Mouse (Mus musculus) CH12.LX (cell line): ENCODE measurements around the gene Ubl4b. TPM values are rescaled to one million over a fixed set of nuclear protein-coding genes. Genes with fewer than 3 reads are reported as not detected.

Experiments used
- DNase-seq: peaks from one replicate; pipeline ENCODE4 v3.0.0-alpha.2; 2013; ENCODE audit errors: extremely low read depth
- H3K27ac ChIP-seq: 2 replicates; pipeline ENCODE4 v1.5.1; 2012; ENCODE audit warnings: low read depth, mild to moderate bottlenecking, control low read depth, moderate library complexity; ENCODE audit not compliant: insufficient read depth
- H3K27me3 ChIP-seq: replicated peaks from 2 replicates; pipeline ENCODE3; 2012; ENCODE audit warnings: inconsistent platforms
- H3K36me3 ChIP-seq, 2 experiments: replicated peaks in 1 of 2; 2 replicates each; pipeline versions ENCODE3 to v1.6.1; 2012; ENCODE audit warnings: inconsistent platforms in 1 of 2, low read length in 1 of 2, mild to moderate bottlenecking in 1 of 2, mixed read lengths in 1 of 2, moderate library complexity in 1 of 2; ENCODE audit not compliant: control insufficient read depth in 1 of 2, insufficient read depth in 1 of 2
- H3K4me1 ChIP-seq, 2 experiments: 2 replicates each; pipeline ENCODE4 v1.6.1; 2012; ENCODE audit warnings: inconsistent platforms in 1 of 2, moderate library complexity in 1 of 2; ENCODE audit not compliant: insufficient read depth in 2 of 2, control insufficient read depth in 1 of 2
- H3K4me2 ChIP-seq: 2 replicates; pipeline ENCODE4 v1.6.1; 2012; ENCODE audit warnings: low read depth, mild to moderate bottlenecking, control low read depth; ENCODE audit not compliant: poor library complexity, insufficient read depth, severe bottlenecking
- H3K4me3 ChIP-seq, 3 experiments: fragments of 150-350 bp in 1 of 3; sonication (generic) in 1 of 3; replicated peaks in 1 of 3; 2 replicates each; pipeline versions ENCODE3 to v1.5.1; 2011 to 2012; ENCODE audit warnings: low read depth in 2 of 3, low read length in 2 of 3, mild to moderate bottlenecking in 2 of 3, moderate library complexity in 2 of 3, control low read depth in 1 of 3, improper control_type of control experiment in 1 of 3, inconsistent platforms in 1 of 3, mixed read lengths in 1 of 3; ENCODE audit not compliant: poor library complexity in 1 of 3
- H3K79me2 ChIP-seq: replicated peaks from 2 replicates; pipeline ENCODE4 v1.6.1; 2012; ENCODE audit warnings: mild to moderate bottlenecking, moderate library complexity; ENCODE audit not compliant: control insufficient read depth, poor library complexity, insufficient read depth, severe bottlenecking; ENCODE audit errors: extremely low read depth
- H3K9ac ChIP-seq: 2 replicates; pipeline ENCODE4 v1.6.1; 2012; ENCODE audit warnings: low read depth, mild to moderate bottlenecking, control low read depth, moderate library complexity; ENCODE audit not compliant: insufficient read depth
- H3K9me3 ChIP-seq: replicated peaks from 2 replicates; pipeline ENCODE3; 2012; ENCODE audit warnings: low read length, inconsistent platforms, mixed read lengths
- BHLHE40 ChIP-seq: IDR thresholded peaks from 2 replicates; pipeline ENCODE4 v1.6.1; 2011; ENCODE audit warnings: mild to moderate bottlenecking, low read depth, low read length, improper control_type of control experiment
- CHD1 ChIP-seq: IDR thresholded peaks from 2 replicates; pipeline ENCODE4 v1.6.1; 2012; ENCODE audit warnings: low read depth, low read length, improper control_type of control experiment, inconsistent platforms
- CTCF ChIP-seq, 2 experiments: IDR thresholded peaks in 1 of 2; conservative IDR thresholded peaks in 1 of 2; 2 replicates each; pipeline ENCODE4 v1.5.1; 2011 to 2012; ENCODE audit warnings: low read depth in 2 of 2, low read length in 2 of 2, improper control_type of control experiment in 1 of 2, inconsistent platforms in 1 of 2, mild to moderate bottlenecking in 1 of 2, moderate library complexity in 1 of 2
- E2F4 ChIP-seq: IDR thresholded peaks from 2 replicates; pipeline ENCODE4 v1.6.1; 2011; ENCODE audit warnings: low read depth, low read length, improper control_type of control experiment; ENCODE audit not compliant: insufficient replicate concordance
- ELF1 ChIP-seq: IDR thresholded peaks from 2 replicates; pipeline ENCODE4 v1.6.1; 2014; ENCODE audit warnings: low read depth, mild to moderate bottlenecking, inconsistent platforms, low read length, improper control_type of control experiment
- EP300 ChIP-seq: IDR thresholded peaks from 2 replicates; pipeline ENCODE4 v1.6.1; 2011; ENCODE audit warnings: low read length, improper control_type of control experiment
- HCFC1 ChIP-seq: IDR thresholded peaks from 2 replicates; pipeline ENCODE4 v1.6.1; 2012; ENCODE audit warnings: low read depth, mild to moderate bottlenecking, inconsistent platforms, low read length, improper control_type of control experiment
- IRF4 ChIP-seq: IDR thresholded peaks from 2 replicates; pipeline ENCODE4 v1.6.1; 2014; ENCODE audit warnings: low read depth, mild to moderate bottlenecking, inconsistent platforms, low read length, improper control_type of control experiment
- JUN ChIP-seq: IDR thresholded peaks from 2 replicates; pipeline ENCODE4 v1.6.1; 2011; ENCODE audit warnings: low read depth, mild to moderate bottlenecking, low read length, improper control_type of control experiment, moderate library complexity; ENCODE audit not compliant: insufficient read depth
- JUND ChIP-seq: conservative IDR thresholded peaks from 2 replicates; pipeline ENCODE4 v1.6.1; 2011; ENCODE audit warnings: low read depth, low read length, improper control_type of control experiment
- MAZ ChIP-seq: IDR thresholded peaks from 2 replicates; pipeline ENCODE4 v1.6.1; 2012; ENCODE audit warnings: low read depth, mild to moderate bottlenecking, inconsistent platforms, low read length, improper control_type of control experiment, moderate library complexity
- MXI1 ChIP-seq: IDR thresholded peaks from 2 replicates; pipeline ENCODE4 v1.6.1; 2011; ENCODE audit warnings: mild to moderate bottlenecking, low read depth, low read length, improper control_type of control experiment
- MYC ChIP-seq: IDR thresholded peaks from 2 replicates; pipeline ENCODE4 v1.6.1; 2011; ENCODE audit warnings: low read depth, mild to moderate bottlenecking, improper control_type of control experiment, low read length
- NELFE ChIP-seq: IDR thresholded peaks from 2 replicates; pipeline ENCODE4 v1.6.1; 2011; ENCODE audit warnings: low read depth, low read length, improper control_type of control experiment
- POLR2A ChIP-seq: IDR thresholded peaks from 2 replicates; pipeline ENCODE4 v1.6.1; 2011; ENCODE audit warnings: low read depth, mild to moderate bottlenecking, improper control_type of control experiment, low read length
- POLR2AphosphoS2 ChIP-seq: IDR thresholded peaks from 2 replicates; pipeline ENCODE4 v1.6.1; 2011; ENCODE audit warnings: low read depth, low read length, improper control_type of control experiment
- RAD21 ChIP-seq: IDR thresholded peaks from 2 replicates; pipeline ENCODE4 v1.6.1; 2011; ENCODE audit warnings: low read depth, mild to moderate bottlenecking, low read length, improper control_type of control experiment, moderate library complexity
- RCOR1 ChIP-seq: conservative IDR thresholded peaks from 2 replicates; pipeline ENCODE4 v1.6.1; 2012; ENCODE audit warnings: low read depth, mild to moderate bottlenecking, inconsistent platforms, low read length, improper control_type of control experiment
- SIN3A ChIP-seq: IDR thresholded peaks from 2 replicates; pipeline ENCODE4 v1.6.1; 2012; ENCODE audit warnings: low read length, improper control_type of control experiment, inconsistent platforms
- SMC3 ChIP-seq: IDR thresholded peaks from 2 replicates; pipeline ENCODE4 v1.6.1; 2011; ENCODE audit warnings: low read depth, low read length, improper control_type of control experiment
- TBP ChIP-seq: conservative IDR thresholded peaks from 2 replicates; pipeline ENCODE4 v1.6.1; 2011; ENCODE audit warnings: low read depth, low read length, improper control_type of control experiment
- USF1 ChIP-seq: IDR thresholded peaks from 2 replicates; pipeline ENCODE4 v1.6.1; 2014; ENCODE audit warnings: low read depth, mild to moderate bottlenecking, inconsistent platforms, low read length, improper control_type of control experiment
- USF2 ChIP-seq: conservative IDR thresholded peaks from 2 replicates; pipeline ENCODE4 v1.6.1; 2011; ENCODE audit warnings: low read depth, low read length, improper control_type of control experiment
- ZC3H11A ChIP-seq: IDR thresholded peaks from 2 replicates; pipeline ENCODE4 v1.6.1; 2012; ENCODE audit warnings: low read depth, mild to moderate bottlenecking, inconsistent platforms, low read length, improper control_type of control experiment
- ZKSCAN1 ChIP-seq: IDR thresholded peaks from 2 replicates; pipeline ENCODE4 v1.6.1; 2012; ENCODE audit warnings: low read depth, inconsistent platforms, low read length, improper control_type of control experiment, borderline replicate concordance
- ZMIZ1 ChIP-seq: IDR thresholded peaks from 2 replicates; pipeline ENCODE4 v1.6.1; 2012; ENCODE audit warnings: low read depth, mild to moderate bottlenecking, inconsistent platforms, low read length, improper control_type of control experiment
- ZNF384 ChIP-seq: IDR thresholded peaks from 2 replicates; pipeline ENCODE4 v1.6.1; 2012; ENCODE audit warnings: low read depth, low read length, improper control_type of control experiment, inconsistent platforms
- dilution Hi-C: fragments of 300-500 bp; cut with MboI; formaldehyde crosslinking; loops from 2 replicates; pipeline ENCODE4 v1.14.3; 2020; ENCODE audit warnings: low sequenced_read_pairs; ENCODE audit not compliant: extremely low pct_unique_long_range_greater_than_20kb, extremely low pct_ligation_motif_present
- in situ Hi-C: fragments of 300-500 bp; cut with MboI; formaldehyde crosslinking; loops from 3 replicates; pipeline ENCODE4 v1.14.3; 2019; ENCODE audit warnings: low sequenced_read_pairs, low pct_ligation_motif_present, low pct_unique_long_range_greater_than_20kb, mixed read lengths
- polyA plus RNA-seq: library from polyadenylated mRNA; unstranded; fragments of >175 nt; gene quantifications from 2 replicates; pipeline ENCODE4 v1.2.1, GENCODE M21; 2012; ENCODE audit warnings: low read depth; ENCODE audit not compliant: insufficient read length
- total RNA-seq, 2 experiments: library from RNA; depleted of rRNA; stranded (reverse); fragments of 300-350 nt in 1 of 2; fragments of >200 nt in 1 of 2; gene quantifications; 2 replicates each; pipeline ENCODE4 v1.2.3; 2012 to 2014

Ubl4b gene
- total and polyA plus RNA-seq, 3 experiments = not detected

DNA sequence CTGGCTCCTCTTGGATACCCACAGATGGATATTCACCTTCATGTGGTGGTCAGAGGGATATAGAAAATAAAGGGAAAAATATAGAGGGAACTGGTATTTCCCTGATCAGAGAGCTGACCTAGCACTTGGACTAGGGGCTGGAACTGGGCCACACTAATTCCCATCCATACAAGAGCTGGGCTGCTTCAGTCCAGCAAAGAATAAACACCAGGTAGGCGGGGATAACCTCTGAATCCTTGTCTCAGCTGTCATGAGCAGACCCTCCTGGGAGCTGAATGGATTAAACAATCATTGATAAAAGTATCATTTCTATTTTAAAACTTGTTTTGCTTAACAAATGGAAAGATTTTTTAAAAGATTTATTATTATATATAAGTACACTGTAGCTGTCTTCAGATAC, 36.7 kb upstream of the Ubl4b start:
- no peak overlapping the region for H3K9ac ChIP-seq
- in situ Hi-C loops = no loop called here

DNA sequence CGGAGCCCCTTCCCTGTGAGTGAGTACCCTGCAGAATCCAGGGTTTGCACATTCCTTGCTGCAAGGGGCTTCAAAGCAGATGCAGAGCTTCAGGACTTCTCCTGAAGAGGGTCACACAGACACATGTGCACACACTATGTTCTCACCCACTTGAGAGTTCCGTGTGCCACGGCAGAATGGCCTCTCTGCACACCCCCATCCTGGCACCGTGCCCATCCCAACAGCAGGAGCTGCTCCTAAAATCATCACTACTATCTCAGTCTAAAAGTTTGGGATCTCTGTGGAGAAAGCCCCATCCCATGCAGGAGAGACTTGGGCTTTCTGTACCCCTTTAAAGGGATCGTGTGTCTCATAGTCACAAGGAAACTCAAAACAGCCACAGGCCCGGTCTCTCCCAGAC, 31.6 kb upstream of the Ubl4b start:
- no peaks in the 10 kb centered on the region for H3K36me3 ChIP-seq
- H3K27ac ChIP-seq = no peak overlapping the region
- H3K79me2 ChIP-seq = no peaks in the 10 kb centered on the region
- H3K4me2 ChIP-seq = no peak overlapping the region
- no peak overlapping the region for H3K4me3 ChIP-seq
- no peak for DNase-seq
- H3K9me3 ChIP-seq = no peaks in the 10 kb centered on the region
- in situ Hi-C loops = no loop called here
- dilution Hi-C loops = no loop called here
- TF ChIP-seq POLR2AphosphoS2 (no peak), CHD1 (no peak), RCOR1 (no peak), SMC3 (no peak), JUND (no peak), RAD21 (no peak), BHLHE40 (no peak), JUN (no peak), NELFE (no peak), TBP (no peak), IRF4 (no peak), MAZ (no peak), MYC (no peak), CTCF (conservative IDR thresholded peaks at IDR 0.05 in 1 of 2, IDR thresholded peaks at IDR 0.05 in 1 of 2; ENCODE audit: low read depth in 2 of 2, low read length in 2 of 2) (no peak), ZKSCAN1 (no peak), ELF1 (no peak)
- H3K4me1 ChIP-seq = peaks cover 0 to 5% of the 10 kb centered on the region in 2 experiments; a peak in 1 of 4 replicates
- no peak overlapping the region for H3K9ac ChIP-seq
- no peaks in the 10 kb centered on the region for H3K27me3 ChIP-seq

More for the DNA sequence above, 36.7 kb upstream of the Ubl4b start:
- H3K36me3 ChIP-seq = no peaks in the 10 kb centered on the region
- no peaks in the 10 kb centered on the region for H3K27me3 ChIP-seq
- no peak for TF ChIP-seq RCOR1
- TF ChIP-seq ZMIZ1 = no peak
- TF ChIP-seq SMC3 = no peak
- no peak for TF ChIP-seq ZNF384
- TF ChIP-seq EP300 = no peak
- no peak for TF ChIP-seq MAZ
- no peak for TF ChIP-seq POLR2AphosphoS2
- no peak for TF ChIP-seq HCFC1
- no peak for TF ChIP-seq E2F4
- TF ChIP-seq POLR2A = no peak
- TF ChIP-seq MXI1 = no peak
- TF ChIP-seq ELF1 = no peak
- TF ChIP-seq ZC3H11A = no peak
- TF ChIP-seq SIN3A = no peak
- TF ChIP-seq CTCF (conservative IDR thresholded peaks at IDR 0.05 in 1 of 2, IDR thresholded peaks at IDR 0.05 in 1 of 2; ENCODE audit: low read depth in 2 of 2, low read length in 2 of 2) = no peak
- no peak for TF ChIP-seq USF1
- TF ChIP-seq USF2 = no peak
- no peak for TF ChIP-seq NELFE
- H3K4me2 ChIP-seq = no peak overlapping the region
- no peak for DNase-seq
- H3K27ac ChIP-seq = no peak overlapping the region
- no peaks in the 10 kb centered on the region for H3K4me1 ChIP-seq
- dilution Hi-C loops = no loop called here
- no peak overlapping the region for H3K4me3 ChIP-seq
- H3K9me3 ChIP-seq = peaks cover 16% of the 10 kb centered on the region
- no peaks in the 10 kb centered on the region for H3K79me2 ChIP-seq
